Mouse (Mus musculus) thymus, adult 2 months (tissue): Measurements from ENCODE around the gene Zfp30.

Source experiments
- CTCF ChIP-seq: fragments of 200-500 bp; IDR thresholded peaks from 2 replicates; pipeline ENCODE4 v1.5.1; 2012; ENCODE audit warnings: mild to moderate bottlenecking, control low read depth, low read length, moderate library complexity, borderline replicate concordance; ENCODE audit not compliant: control insufficient read depth, poor library complexity, insufficient read depth; ENCODE audit errors: extremely low read depth
- POLR2A ChIP-seq: fragments of 200-500 bp; IDR thresholded peaks from 2 replicates; pipeline ENCODE4 v1.6.1; 2012; ENCODE audit warnings: mild to moderate bottlenecking, low read length, control low read depth, moderate library complexity; ENCODE audit not compliant: control insufficient read depth, poor library complexity, insufficient read depth; ENCODE audit errors: extremely low read depth

- TF ChIP-seq CTCF (peak; percentile 5; the same call in 1 of the 2 replicates), POLR2A (no peak)
Observed at GRCm38 (mm10) chr7:29783871-29784551, at the start of gene Zfp30.
